Mouse (Mus musculus) CH12.LX (cell line): ENCODE measurements around the gene Rhobtb1. TPM values are rescaled to one million over a fixed set of nuclear protein-coding genes. Genes with fewer than 3 reads are reported as not detected.

Experiments used
- DNase-seq: peaks from one replicate; pipeline ENCODE4 v3.0.0-alpha.2; 2013; ENCODE audit errors: extremely low read depth
- H3K27ac ChIP-seq: 2 replicates; pipeline ENCODE4 v1.5.1; 2012; ENCODE audit warnings: low read depth, mild to moderate bottlenecking, control low read depth, moderate library complexity; ENCODE audit not compliant: insufficient read depth
- H3K27me3 ChIP-seq: replicated peaks from 2 replicates; pipeline ENCODE3; 2012; ENCODE audit warnings: inconsistent platforms
- H3K36me3 ChIP-seq, 2 experiments: replicated peaks in 1 of 2; 2 replicates each; pipeline versions ENCODE3 to v1.6.1; 2012; ENCODE audit warnings: inconsistent platforms in 1 of 2, low read length in 1 of 2, mild to moderate bottlenecking in 1 of 2, mixed read lengths in 1 of 2, moderate library complexity in 1 of 2; ENCODE audit not compliant: control insufficient read depth in 1 of 2, insufficient read depth in 1 of 2
- H3K4me1 ChIP-seq, 2 experiments: 2 replicates each; pipeline ENCODE4 v1.6.1; 2012; ENCODE audit warnings: inconsistent platforms in 1 of 2, moderate library complexity in 1 of 2; ENCODE audit not compliant: insufficient read depth in 2 of 2, control insufficient read depth in 1 of 2
- H3K4me2 ChIP-seq: 2 replicates; pipeline ENCODE4 v1.6.1; 2012; ENCODE audit warnings: low read depth, mild to moderate bottlenecking, control low read depth; ENCODE audit not compliant: poor library complexity, insufficient read depth, severe bottlenecking
- H3K4me3 ChIP-seq, 3 experiments: fragments of 150-350 bp in 1 of 3; sonication (generic) in 1 of 3; replicated peaks in 1 of 3; 2 replicates each; pipeline versions ENCODE3 to v1.5.1; 2011 to 2012; ENCODE audit warnings: low read depth in 2 of 3, low read length in 2 of 3, mild to moderate bottlenecking in 2 of 3, moderate library complexity in 2 of 3, control low read depth in 1 of 3, improper control_type of control experiment in 1 of 3, inconsistent platforms in 1 of 3, mixed read lengths in 1 of 3; ENCODE audit not compliant: poor library complexity in 1 of 3
- H3K79me2 ChIP-seq: replicated peaks from 2 replicates; pipeline ENCODE4 v1.6.1; 2012; ENCODE audit warnings: mild to moderate bottlenecking, moderate library complexity; ENCODE audit not compliant: control insufficient read depth, poor library complexity, insufficient read depth, severe bottlenecking; ENCODE audit errors: extremely low read depth
- H3K9ac ChIP-seq: 2 replicates; pipeline ENCODE4 v1.6.1; 2012; ENCODE audit warnings: low read depth, mild to moderate bottlenecking, control low read depth, moderate library complexity; ENCODE audit not compliant: insufficient read depth
- H3K9me3 ChIP-seq: replicated peaks from 2 replicates; pipeline ENCODE3; 2012; ENCODE audit warnings: low read length, inconsistent platforms, mixed read lengths
- BHLHE40 ChIP-seq: IDR thresholded peaks from 2 replicates; pipeline ENCODE4 v1.6.1; 2011; ENCODE audit warnings: mild to moderate bottlenecking, low read depth, low read length, improper control_type of control experiment
- CTCF ChIP-seq, 2 experiments: IDR thresholded peaks in 1 of 2; conservative IDR thresholded peaks in 1 of 2; 2 replicates each; pipeline ENCODE4 v1.5.1; 2011 to 2012; ENCODE audit warnings: low read depth in 2 of 2, low read length in 2 of 2, improper control_type of control experiment in 1 of 2, inconsistent platforms in 1 of 2, mild to moderate bottlenecking in 1 of 2, moderate library complexity in 1 of 2
- E2F4 ChIP-seq: IDR thresholded peaks from 2 replicates; pipeline ENCODE4 v1.6.1; 2011; ENCODE audit warnings: low read depth, low read length, improper control_type of control experiment; ENCODE audit not compliant: insufficient replicate concordance
- ELF1 ChIP-seq: IDR thresholded peaks from 2 replicates; pipeline ENCODE4 v1.6.1; 2014; ENCODE audit warnings: low read depth, mild to moderate bottlenecking, inconsistent platforms, low read length, improper control_type of control experiment
- EP300 ChIP-seq: IDR thresholded peaks from 2 replicates; pipeline ENCODE4 v1.6.1; 2011; ENCODE audit warnings: low read length, improper control_type of control experiment
- ETS1 ChIP-seq: conservative IDR thresholded peaks from 2 replicates; pipeline ENCODE4 v1.6.1; 2012; ENCODE audit warnings: low read depth, mild to moderate bottlenecking, inconsistent platforms, low read length, improper control_type of control experiment, moderate library complexity
- GABPA ChIP-seq: IDR thresholded peaks from 2 replicates; pipeline ENCODE4 v1.6.1; 2012; ENCODE audit warnings: low read depth, low read length, improper control_type of control experiment, inconsistent platforms; ENCODE audit not compliant: insufficient replicate concordance
- HCFC1 ChIP-seq: IDR thresholded peaks from 2 replicates; pipeline ENCODE4 v1.6.1; 2012; ENCODE audit warnings: low read depth, mild to moderate bottlenecking, inconsistent platforms, low read length, improper control_type of control experiment
- JUN ChIP-seq: IDR thresholded peaks from 2 replicates; pipeline ENCODE4 v1.6.1; 2011; ENCODE audit warnings: low read depth, mild to moderate bottlenecking, low read length, improper control_type of control experiment, moderate library complexity; ENCODE audit not compliant: insufficient read depth
- JUND ChIP-seq: conservative IDR thresholded peaks from 2 replicates; pipeline ENCODE4 v1.6.1; 2011; ENCODE audit warnings: low read depth, low read length, improper control_type of control experiment
- KAT2A ChIP-seq: IDR thresholded peaks from 2 replicates; pipeline ENCODE4 v1.6.1; 2012; ENCODE audit warnings: low read length, improper control_type of control experiment, inconsistent platforms; ENCODE audit not compliant: insufficient replicate concordance
- MAX ChIP-seq: IDR thresholded peaks from 2 replicates; pipeline ENCODE4 v1.6.1; 2011; ENCODE audit warnings: low read length, improper control_type of control experiment
- MXI1 ChIP-seq: IDR thresholded peaks from 2 replicates; pipeline ENCODE4 v1.6.1; 2011; ENCODE audit warnings: mild to moderate bottlenecking, low read depth, low read length, improper control_type of control experiment
- NELFE ChIP-seq: IDR thresholded peaks from 2 replicates; pipeline ENCODE4 v1.6.1; 2011; ENCODE audit warnings: low read depth, low read length, improper control_type of control experiment
- NRF1 ChIP-seq: IDR thresholded peaks from 2 replicates; pipeline ENCODE4 v1.6.1; 2014; ENCODE audit warnings: low read depth, mild to moderate bottlenecking, inconsistent platforms, low read length, improper control_type of control experiment, moderate library complexity
- PAX5 ChIP-seq: IDR thresholded peaks from 2 replicates; pipeline ENCODE4 v1.6.1; 2012; ENCODE audit warnings: low read length, inconsistent platforms, mixed read lengths
- POLR2A ChIP-seq: IDR thresholded peaks from 2 replicates; pipeline ENCODE4 v1.6.1; 2011; ENCODE audit warnings: low read depth, mild to moderate bottlenecking, improper control_type of control experiment, low read length
- POLR2AphosphoS2 ChIP-seq: IDR thresholded peaks from 2 replicates; pipeline ENCODE4 v1.6.1; 2011; ENCODE audit warnings: low read depth, low read length, improper control_type of control experiment
- RAD21 ChIP-seq: IDR thresholded peaks from 2 replicates; pipeline ENCODE4 v1.6.1; 2011; ENCODE audit warnings: low read depth, mild to moderate bottlenecking, low read length, improper control_type of control experiment, moderate library complexity
- RCOR1 ChIP-seq: conservative IDR thresholded peaks from 2 replicates; pipeline ENCODE4 v1.6.1; 2012; ENCODE audit warnings: low read depth, mild to moderate bottlenecking, inconsistent platforms, low read length, improper control_type of control experiment
- SIN3A ChIP-seq: IDR thresholded peaks from 2 replicates; pipeline ENCODE4 v1.6.1; 2012; ENCODE audit warnings: low read length, improper control_type of control experiment, inconsistent platforms
- SMC3 ChIP-seq: IDR thresholded peaks from 2 replicates; pipeline ENCODE4 v1.6.1; 2011; ENCODE audit warnings: low read depth, low read length, improper control_type of control experiment
- TCF12 ChIP-seq: IDR thresholded peaks from 2 replicates; pipeline ENCODE4 v1.6.1; 2014; ENCODE audit warnings: low read depth, mild to moderate bottlenecking, inconsistent platforms, low read length, improper control_type of control experiment
- UBTF ChIP-seq: IDR thresholded peaks from 2 replicates; pipeline ENCODE4 v1.6.1; 2012; ENCODE audit warnings: low read depth, mild to moderate bottlenecking, inconsistent platforms, low read length, improper control_type of control experiment, moderate library complexity
- USF2 ChIP-seq: conservative IDR thresholded peaks from 2 replicates; pipeline ENCODE4 v1.6.1; 2011; ENCODE audit warnings: low read depth, low read length, improper control_type of control experiment
- ZC3H11A ChIP-seq: IDR thresholded peaks from 2 replicates; pipeline ENCODE4 v1.6.1; 2012; ENCODE audit warnings: low read depth, mild to moderate bottlenecking, inconsistent platforms, low read length, improper control_type of control experiment
- ZKSCAN1 ChIP-seq: IDR thresholded peaks from 2 replicates; pipeline ENCODE4 v1.6.1; 2012; ENCODE audit warnings: low read depth, inconsistent platforms, low read length, improper control_type of control experiment, borderline replicate concordance
- ZMIZ1 ChIP-seq: IDR thresholded peaks from 2 replicates; pipeline ENCODE4 v1.6.1; 2012; ENCODE audit warnings: low read depth, mild to moderate bottlenecking, inconsistent platforms, low read length, improper control_type of control experiment
- dilution Hi-C: fragments of 300-500 bp; cut with MboI; formaldehyde crosslinking; loops from 2 replicates; pipeline ENCODE4 v1.14.3; 2020; ENCODE audit warnings: low sequenced_read_pairs; ENCODE audit not compliant: extremely low pct_unique_long_range_greater_than_20kb, extremely low pct_ligation_motif_present
- in situ Hi-C: fragments of 300-500 bp; cut with MboI; formaldehyde crosslinking; loops from 3 replicates; pipeline ENCODE4 v1.14.3; 2019; ENCODE audit warnings: low sequenced_read_pairs, low pct_ligation_motif_present, low pct_unique_long_range_greater_than_20kb, mixed read lengths
- polyA plus RNA-seq: library from polyadenylated mRNA; unstranded; fragments of >175 nt; gene quantifications from 2 replicates; pipeline ENCODE4 v1.2.1, GENCODE M21; 2012; ENCODE audit warnings: low read depth; ENCODE audit not compliant: insufficient read length
- total RNA-seq, 2 experiments: library from RNA; depleted of rRNA; stranded (reverse); fragments of 300-350 nt in 1 of 2; fragments of >200 nt in 1 of 2; gene quantifications; 2 replicates each; pipeline ENCODE4 v1.2.3; 2012 to 2014

Gene Rhobtb1
- total and polyA plus RNA-seq, 3 experiments = 3.1 to 12.2 (median 3.4) TPM

DNA sequence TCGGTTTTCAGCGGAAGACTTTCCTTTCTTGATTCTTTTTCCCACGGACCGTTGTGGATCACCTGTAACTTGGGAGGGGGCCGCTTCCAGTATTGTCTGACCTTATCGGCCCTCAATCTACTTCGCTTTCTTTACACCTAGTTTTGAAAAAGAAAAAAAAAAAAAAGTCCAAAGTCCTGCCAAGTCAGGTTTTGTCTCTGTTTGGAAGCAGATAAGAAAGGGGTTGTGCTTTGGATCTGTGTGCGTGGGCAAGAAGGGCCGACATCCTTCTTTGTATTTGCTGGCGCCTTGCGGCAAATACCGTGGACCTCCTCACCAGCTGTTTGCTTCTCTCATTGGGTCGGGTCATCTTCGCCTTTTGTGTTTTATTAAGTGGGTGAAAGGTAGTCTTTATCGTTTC is 114.2 kb downstream of the Rhobtb1 start:
- H3K79me2 ChIP-seq = no peaks in the 10 kb centered on the region
- H3K4me2 ChIP-seq = no peak overlapping the region
- H3K36me3 ChIP-seq = peaks cover 11 to 12% of the 10 kb centered on the region in 2 experiments
- peaks cover 3 to 5% of the 10 kb centered on the region in 2 experiments; a peak in 3 of 4 replicates for H3K4me1 ChIP-seq
- dilution Hi-C loops = no loop called here
- in situ Hi-C loops = no loop called here
- H3K9ac ChIP-seq = no peak overlapping the region
- no peaks in the 10 kb centered on the region for H3K9me3 ChIP-seq
- H3K27me3 ChIP-seq = no peaks in the 10 kb centered on the region
- H3K4me3 ChIP-seq = no peak overlapping the region
- TF ChIP-seq MXI1 (no peak), POLR2AphosphoS2 (no peak), ZMIZ1 (no peak), PAX5 (no peak), GABPA (no peak), TCF12 (no peak), SMC3 (no peak), ELF1 (no peak), SIN3A (no peak), CTCF (conservative IDR thresholded peaks at IDR 0.05 in 1 of 2, IDR thresholded peaks at IDR 0.05 in 1 of 2; ENCODE audit: low read depth in 2 of 2, low read length in 2 of 2) (no peak), POLR2A (no peak), RAD21 (no peak), MAX (no peak), BHLHE40 (no peak), ZKSCAN1 (no peak), HCFC1 (no peak), ETS1 (no peak), JUN (no peak), JUND (no peak)
- H3K27ac ChIP-seq = no peak overlapping the region
- DNase-seq = no peak

DNA sequence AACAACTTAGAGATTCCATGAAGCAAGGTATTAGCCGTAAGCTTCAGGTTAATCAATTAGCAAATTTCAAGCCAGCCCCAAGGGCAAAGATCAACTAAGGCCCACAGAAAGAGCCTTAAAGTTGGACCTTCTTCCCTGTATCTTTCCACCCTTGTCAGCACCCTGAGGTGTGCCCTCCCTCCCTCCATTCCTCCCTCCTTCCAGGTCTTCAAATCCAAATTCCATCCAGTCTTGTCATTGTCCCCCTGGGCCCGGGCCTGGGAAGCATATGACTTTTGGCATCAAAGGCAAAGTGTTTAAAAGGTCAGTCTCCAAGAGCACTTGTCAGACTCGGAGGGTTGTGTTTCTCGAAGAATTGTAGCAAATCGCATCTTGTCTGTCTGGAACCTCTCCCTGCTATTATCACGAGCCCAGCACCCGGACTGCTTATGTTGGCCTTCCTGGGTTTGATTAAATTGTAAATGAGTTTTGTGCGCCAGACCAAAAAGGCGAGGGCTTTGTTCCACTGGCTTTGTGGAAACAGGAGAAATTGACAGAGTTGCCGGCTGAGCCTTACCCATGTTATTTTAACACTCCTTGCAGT is 116.9 kb downstream of the Rhobtb1 start:
- in situ Hi-C loops = no loop called here
- Histone ChIP-seq H3K4me3 (no peak overlapping the region), H3K79me2 (no peaks in the 10 kb centered on the region), H3K9me3 (no peaks in the 10 kb centered on the region), H3K27ac (no peak overlapping the region), H3K4me2 (no peak overlapping the region), H3K9ac (no peak overlapping the region), H3K27me3 (no peaks in the 10 kb centered on the region), H3K4me1 (peaks cover 3 to 5% of the 10 kb centered on the region in 2 experiments; a peak in 3 of 4 replicates), H3K36me3 (peaks cover 28 to 34% of the 10 kb centered on the region in 2 experiments)
- TF ChIP-seq E2F4 (no peak), ELF1 (no peak), BHLHE40 (no peak), ZMIZ1 (no peak), UBTF (no peak), RCOR1 (no peak), SIN3A (no peak), JUND (no peak), ZC3H11A (no peak), USF2 (no peak), KAT2A (no peak), MAX (no peak), EP300 (no peak), GABPA (no peak), NELFE (no peak), NRF1 (no peak), HCFC1 (no peak), PAX5 (no peak)
- no peak for DNase-seq
- dilution Hi-C loops = no loop called here
